Mouse (Mus musculus): ENCODE data around the gene Cd99l2.

Gene Cd99l2

DNA sequence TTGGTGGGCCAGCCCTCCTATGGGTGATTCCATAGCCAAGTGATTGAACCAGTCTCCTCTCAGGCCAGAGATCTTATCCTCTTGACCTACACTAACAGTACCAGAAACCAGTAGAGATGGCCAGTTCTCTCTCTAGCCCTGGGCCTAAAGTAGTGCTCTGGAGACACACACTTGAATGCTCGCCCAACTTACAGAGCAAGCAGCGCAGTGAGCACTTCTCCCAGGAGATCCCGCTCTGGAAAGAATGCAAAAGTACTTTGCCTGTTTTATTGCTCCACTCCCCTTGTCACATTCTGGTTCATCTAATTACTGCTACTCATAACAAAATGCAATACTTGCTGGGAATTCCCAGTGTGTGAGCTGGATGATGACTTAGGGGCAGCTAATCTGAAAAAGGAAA, 25.2 kb downstream of the Cd99l2 start:
- CTCF ChIA-PET, result no interaction called here

DNA sequence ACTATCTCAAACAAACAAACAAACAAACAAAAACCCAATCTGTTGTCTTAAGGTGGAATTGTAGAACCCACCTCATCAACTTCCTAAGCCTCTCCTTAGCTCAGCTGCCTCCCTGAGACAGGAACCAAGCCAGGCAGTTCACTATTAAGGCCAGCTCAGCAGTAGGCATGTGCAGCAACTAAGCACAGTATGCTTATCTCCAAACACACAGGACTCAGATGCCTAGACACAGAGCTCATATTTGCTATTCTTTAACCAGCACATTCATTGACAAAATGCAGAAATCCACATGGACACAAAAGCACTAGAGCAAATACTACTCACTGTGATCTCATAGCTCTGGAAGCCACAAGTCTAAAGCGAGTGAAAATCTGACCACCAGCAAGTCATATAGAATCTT, 27.2 kb downstream of the Cd99l2 start:
- CTCF ChIA-PET, result no interaction called here

DNA sequence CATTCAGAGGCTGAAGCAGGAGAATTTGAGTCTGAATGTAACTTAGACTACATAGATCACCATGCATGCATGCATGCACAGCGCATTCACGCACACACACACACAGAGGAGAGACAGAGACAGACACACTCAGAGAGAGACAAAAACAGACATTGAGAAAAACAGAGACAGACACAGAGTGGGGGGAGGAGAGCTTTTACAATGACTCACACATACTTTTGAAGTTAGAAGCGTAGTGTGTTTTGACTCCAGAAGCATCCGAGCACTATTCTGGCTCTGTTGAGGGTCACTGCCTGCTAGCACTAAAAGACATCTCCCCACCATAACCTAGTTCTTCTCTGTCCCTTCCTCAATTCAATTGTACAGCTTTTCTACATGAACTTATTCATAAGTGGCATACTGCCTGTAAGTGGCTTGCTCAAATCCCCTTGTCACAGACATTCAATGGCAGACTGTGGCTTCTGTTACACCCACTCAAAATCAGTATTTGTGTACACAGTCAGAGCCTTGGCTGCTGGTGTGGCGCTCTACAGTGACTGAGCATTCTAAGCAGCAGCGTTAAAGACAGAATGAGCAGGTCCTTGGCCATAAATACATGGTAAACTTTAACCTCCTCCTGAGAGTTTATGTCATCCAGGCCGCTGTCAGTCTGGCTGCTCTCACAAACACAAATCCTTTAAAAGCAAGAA, 28.4 kb downstream of the Cd99l2 start:
- CTCF ChIA-PET, result no interaction called here

DNA sequence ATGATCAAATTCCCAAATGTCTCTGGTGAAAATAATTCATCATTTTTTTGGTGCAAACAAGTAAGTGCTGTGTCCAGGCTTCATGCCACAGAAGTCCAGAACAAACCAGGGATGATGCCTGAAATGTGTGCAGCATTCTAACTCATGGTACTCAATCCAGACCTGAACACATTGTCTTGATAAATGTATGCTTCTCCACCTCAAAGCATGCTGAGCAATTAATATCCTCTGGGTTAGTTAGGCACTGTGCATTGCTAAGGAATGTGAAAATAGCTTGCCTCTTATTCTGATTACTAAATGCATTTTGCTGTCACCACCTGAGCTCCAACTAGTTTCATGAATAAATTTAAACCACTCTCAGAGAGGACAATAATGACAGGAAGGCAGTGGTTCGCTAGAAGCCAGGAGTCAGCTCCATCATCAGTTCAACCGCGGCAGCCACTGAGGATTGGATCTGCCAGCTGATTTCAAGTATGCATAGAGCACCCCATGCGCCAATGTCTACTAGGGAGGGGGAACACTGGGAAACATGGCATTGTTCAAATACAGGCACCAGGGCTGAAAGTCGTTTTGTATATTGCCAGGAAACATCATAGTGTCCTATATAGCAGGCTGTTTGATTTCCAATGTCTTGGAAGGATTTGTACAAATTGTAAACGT, 36.4 kb downstream of the Cd99l2 start:
- CTCF ChIA-PET, result no interaction called here

DNA sequence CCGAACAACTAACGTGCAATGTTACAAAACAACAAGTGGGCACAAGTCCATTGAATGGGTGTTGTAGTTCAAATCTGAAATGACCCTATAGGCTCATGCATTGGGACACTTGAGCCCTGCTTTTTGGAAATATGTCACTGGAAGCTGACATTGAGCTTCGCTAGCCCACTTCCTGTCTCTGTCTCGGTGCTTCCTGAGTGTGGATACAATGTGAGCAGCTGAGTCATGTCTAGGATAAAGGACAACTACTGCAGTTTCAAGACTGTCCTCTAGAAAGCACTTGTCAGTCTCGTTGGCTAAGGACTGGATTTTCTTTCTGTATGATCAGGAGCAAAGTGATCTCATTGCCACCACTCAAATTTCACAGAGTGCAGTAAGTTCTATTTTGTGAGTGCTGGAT, 49.7 kb downstream of the Cd99l2 start:
- CTCF ChIA-PET, result no interaction called here

DNA sequence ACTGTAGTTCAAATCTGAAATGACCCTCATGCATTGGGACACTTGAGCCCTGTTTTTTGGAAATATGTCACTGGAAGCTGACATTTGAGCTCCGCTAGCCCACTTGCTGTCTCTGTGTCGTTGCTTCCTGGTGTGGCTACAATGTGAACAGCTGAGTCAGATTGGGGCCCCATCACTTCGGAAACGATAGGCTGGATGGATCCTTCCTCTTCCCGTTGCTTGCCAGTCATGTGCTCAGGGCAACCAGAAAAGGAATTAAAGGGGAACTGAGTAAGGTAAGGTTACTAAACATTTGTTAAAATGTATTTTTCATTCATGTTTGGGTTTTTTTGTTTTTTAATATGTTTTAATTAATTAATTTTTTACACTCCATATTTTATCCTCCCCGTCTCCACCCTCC, 53.2 kb downstream of the Cd99l2 start:
- CTCF ChIA-PET, result no interaction called here

DNA sequence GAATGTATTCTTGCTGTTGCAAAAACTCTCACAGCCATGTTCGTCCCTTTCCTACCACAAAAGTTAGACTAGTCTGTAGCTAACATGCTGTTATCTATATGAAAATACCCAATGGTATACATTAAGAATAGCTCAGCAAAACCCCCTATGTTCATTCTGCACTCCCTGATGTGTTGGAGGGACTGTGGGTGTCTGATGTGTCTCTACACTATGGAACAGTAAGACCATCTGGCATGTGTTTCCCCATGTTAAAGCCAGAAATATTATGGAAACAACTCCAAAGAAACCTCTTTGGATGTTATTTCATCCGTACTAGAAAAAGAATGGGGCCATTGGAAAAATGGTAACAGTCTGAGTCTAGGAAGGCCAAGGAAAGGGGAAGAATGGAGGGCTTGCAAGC, 57.1 kb downstream of the Cd99l2 start:
- CTCF ChIA-PET, result no interaction called here

DNA sequence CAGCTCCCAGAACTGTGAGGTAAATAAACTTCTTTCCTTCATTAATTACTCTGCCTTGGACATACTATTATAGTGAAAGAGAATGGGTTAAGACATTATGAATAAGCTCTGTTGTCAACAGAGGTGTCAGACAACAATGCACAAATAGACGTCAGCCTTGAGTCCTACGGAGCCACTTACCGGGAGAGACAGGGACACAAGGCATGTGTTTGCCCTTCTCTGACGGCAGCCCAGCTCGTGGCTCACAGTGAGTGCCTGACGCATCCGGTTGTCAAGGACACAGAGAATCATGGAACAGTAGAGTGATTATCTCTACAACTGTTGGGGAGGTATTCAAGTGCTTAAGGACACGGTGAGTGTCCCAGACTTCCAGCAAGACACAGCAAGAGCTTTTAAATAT, 57.8 kb downstream of the Cd99l2 start:
- CTCF ChIA-PET, result no interaction called here

DNA sequence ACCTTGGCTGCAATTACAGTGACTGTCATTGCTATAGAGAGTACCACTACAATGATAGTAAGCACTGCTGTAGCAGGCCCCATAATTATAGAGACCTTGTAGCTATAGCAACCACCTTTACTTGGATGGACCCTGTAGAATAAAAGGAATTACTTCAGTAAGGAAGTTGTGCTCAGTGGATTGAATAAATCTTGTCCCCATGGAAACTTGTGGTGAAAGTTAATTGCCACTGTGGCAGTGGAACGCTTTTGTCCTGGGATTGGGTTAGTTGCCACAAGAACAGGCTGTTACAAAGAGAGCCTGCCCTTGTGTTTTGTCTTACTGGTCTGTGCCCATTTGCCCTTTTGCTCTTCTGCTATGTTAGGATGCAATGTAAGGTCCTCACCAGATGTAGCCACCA, 58.2 kb downstream of the Cd99l2 start:
- CTCF ChIA-PET, result no interaction called here

DNA sequence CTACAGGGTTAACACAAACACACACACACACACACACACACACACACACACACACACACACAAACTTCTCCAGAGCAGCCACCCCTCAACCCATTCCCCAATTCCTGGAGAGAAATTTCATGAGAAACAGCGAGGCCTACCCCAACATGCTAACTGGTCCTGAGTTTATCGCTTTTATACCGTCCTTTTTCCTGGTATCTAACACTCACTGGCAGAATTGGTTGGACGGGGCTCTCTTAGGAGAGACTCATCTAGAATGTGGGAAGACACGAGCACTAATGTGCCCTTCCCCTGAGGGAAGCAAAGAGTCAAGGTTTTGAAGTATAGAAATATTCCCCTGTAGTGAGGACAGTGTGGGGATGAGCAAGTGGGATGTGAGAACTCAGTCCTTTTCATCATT, 61.7 kb downstream of the Cd99l2 start:
- CTCF ChIA-PET, result no interaction called here

DNA sequence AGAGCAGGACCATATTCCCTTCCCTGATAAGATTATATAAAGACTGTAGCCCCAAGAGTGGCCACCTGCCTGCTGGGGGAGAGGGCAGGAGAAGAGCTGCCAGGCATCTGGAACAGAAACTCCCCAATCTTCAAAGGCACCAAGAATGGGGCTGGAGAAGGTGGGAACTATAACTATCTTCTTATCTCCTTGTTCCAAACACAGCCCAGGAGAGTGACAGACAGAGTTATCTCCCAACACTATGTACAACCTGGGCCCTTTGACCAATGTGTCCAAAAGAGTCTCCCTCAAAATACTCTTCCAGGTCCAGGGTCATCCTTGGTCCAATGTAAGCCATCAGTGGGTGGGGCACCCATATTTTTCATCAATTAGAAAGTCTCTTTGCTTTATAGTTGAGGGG, 65.2 kb downstream of the Cd99l2 start:
- CTCF ChIA-PET, result no interaction called here

DNA sequence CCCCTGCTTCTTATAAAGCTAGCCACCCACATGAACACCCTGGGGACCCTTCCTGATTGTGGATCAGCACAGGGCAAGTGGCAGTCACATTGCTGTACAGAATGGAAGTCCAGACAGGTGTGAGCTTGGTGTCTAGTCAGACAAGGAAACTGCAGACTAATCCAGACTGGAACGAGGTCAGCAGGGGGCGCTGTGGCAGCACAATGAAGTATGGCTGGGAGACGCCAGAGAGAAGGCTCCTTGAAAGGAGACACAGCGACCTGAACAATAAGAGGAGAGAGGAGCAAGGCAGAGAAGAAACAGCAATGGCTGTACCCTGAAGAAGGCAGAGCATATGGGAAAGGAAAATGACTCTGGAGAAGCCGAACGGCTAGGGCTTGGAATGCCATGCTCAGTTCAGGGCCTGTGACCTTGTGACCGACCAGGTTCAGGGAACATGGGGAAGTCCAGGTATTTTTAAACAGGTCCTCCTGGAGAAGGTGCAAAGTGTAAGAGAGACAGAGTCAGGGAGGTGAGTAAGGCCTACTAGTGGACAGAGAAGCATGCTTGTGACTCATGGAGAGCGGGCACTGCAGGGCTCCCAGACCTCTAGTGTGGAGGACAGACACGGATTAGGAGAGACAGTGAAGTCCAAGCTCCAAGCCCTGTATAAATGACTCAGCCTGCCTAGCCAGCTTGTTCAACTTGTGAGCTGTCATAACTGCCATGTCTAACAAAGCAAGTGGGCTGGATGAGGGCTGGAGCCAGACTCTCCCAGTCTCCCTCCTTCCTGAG, 66.7 kb downstream of the Cd99l2 start:
- CTCF ChIA-PET, result interaction anchor here (0.6 kb wide), 1 partner anchor 202 kb away, joined by 3 read pairs; no protein-coding TSS in a partner anchor

DNA sequence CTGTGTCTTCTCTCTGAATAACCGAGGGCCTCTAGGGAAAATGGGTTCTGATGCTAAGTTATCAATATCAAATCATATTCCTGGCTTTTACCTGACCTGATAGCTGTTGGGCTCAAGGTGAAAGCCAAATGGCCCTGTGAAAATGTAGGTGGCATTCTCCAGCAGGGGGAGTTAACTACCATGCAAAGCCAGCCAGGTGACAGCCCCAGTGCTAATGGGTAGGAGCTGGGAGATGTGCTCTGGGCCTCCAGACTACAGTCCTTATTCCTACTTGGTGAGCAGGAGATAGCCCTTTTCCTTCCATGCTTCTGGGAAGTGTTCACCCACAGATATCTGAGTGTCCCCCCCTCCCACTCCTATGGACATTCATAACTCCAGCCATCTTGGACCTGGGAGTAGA, 67.8 kb downstream of the Cd99l2 start:
- CTCF ChIA-PET, result interaction anchor here (0.6 kb wide), 1 partner anchor 203 kb away, joined by 3 read pairs; no protein-coding TSS in a partner anchor

DNA sequence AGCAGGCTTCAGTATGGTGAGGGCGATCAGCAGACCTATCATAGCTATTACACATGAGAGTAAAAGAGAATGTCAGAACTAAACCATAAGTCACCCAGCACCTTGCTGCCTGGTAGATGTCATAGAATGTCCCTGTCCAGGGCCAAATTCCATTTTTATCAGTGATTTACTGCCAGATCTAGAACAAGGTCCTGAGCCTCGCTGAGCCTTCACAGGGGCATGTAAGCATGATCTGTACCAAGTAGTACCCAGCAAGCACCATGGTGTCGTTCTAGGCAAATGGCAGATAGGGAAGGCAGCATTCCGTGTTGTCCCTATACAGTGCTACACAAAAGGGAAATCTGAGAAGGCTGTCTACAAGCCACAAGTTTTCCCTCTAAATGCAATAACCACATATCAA, 79.0 kb downstream of the Cd99l2 start:
- CTCF ChIA-PET, result no interaction called here

DNA sequence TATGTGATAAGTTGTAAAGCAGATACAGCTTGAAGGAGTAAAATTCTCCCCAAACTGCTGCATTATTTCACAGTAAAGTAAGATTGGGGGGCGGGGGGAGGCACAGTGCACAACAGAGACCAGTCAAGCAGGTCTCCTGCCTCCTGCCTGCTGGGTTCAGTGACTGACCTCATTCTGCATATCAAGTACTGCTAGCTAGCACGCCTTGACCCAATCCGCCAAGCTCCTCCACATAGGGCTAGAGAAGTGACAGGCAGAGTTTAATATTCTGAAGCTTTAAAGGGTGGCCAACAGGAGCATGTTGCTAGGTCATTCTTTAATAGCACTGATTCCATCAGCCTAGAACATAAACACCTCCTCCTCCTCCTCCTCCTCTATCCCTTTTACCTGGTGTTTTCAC, 79.9 kb downstream of the Cd99l2 start:
- CTCF ChIA-PET, result no interaction called here

DNA sequence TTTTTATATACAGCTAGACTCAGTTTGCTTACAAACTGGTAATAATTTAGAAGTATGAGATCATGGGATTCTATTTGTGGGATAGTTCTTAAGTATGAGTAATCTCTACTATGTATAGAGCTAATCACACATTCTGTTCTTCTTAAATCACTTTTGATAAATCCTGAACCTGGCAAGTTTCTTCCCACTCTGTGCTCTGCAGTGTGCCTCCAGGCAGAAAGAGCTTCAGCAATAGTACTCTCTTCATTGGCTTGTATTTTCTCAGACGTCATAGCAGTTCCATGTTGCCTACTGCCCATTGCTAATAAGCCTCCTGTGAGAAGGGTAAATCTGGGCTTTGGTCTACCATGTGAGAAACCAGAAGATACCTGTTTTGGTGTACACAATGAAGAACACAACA, 84.3 kb downstream of the Cd99l2 start:
- CTCF ChIA-PET, result no interaction called here

DNA sequence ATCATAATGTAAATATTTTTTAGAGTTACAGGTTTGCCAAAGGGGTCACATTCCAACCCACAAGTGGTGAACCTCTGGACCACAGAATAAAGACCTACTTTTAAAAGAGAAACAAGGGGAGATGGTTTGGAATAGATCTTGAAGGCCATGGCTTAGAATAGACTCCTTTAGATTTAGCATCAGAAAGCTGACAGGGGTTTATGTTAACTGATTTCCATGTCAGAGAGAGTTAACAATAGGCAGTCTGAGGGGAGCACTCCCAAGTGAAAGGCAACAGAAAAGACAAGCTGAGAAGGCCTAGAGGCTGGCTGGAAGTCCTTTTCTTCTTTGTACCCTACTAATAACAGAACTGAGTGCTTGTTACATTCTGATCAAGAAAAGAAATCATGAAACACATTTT, 86.4 kb downstream of the Cd99l2 start:
- CTCF ChIA-PET, result no interaction called here

DNA sequence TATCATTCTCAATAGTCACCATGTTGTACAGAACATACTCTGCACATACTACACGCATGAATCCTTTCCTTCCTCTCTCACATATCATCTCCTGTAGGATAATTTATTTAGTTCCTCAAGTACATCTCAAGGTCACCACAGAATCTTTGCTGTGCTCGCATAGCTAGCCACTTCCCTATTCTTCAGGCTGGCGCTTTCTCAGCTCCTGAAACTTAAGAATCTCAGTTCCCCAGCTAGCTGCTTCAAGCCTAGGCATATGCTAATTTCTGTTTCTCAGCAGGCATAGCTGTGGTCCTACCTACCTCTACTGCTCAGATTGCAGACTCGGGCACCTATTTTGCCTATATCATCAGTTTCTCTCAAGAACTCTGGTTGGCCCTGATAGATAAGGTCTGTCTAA, 96.3 kb downstream of the Cd99l2 start:
- CTCF ChIA-PET, result no interaction called here

DNA sequence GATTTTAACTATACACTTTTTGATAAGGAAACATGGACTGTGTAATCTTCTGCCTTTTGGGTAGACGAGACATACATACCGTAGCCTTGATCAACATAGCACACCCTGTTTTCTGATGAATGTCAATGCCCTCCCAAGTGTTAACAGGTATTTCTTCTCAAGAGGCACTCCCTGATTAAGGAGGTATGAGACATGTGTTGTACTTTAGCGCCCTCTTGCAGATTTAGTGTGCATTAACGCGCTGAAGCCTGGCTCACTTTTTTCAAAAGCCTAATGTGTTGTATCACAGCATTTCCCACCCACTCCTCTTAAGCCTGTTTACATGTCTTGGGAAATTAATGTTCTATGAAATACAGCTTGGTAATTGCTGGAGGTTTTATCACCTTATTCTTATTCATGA, 111.1 kb downstream of the Cd99l2 start:
- CTCF ChIA-PET, result no interaction called here

DNA sequence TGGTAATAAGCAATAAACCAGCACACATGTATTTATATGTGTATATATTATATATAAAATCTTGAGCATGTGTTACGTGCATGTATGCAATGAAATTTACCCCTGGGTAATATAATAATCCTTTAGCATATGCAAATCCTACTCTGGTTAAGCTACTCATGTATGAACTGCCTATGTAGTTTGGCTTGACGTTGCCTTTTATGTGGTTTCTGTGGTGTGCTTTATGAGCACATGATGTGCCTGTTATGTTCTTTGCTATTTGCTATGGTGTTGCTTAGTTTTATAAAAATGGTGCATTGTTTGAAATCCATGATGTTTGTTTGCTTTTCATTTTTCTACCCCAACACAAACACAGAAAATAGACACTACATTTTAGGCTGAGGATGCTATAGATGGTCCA, 114.2 kb downstream of the Cd99l2 start:
- CTCF ChIA-PET, result no interaction called here

DNA sequence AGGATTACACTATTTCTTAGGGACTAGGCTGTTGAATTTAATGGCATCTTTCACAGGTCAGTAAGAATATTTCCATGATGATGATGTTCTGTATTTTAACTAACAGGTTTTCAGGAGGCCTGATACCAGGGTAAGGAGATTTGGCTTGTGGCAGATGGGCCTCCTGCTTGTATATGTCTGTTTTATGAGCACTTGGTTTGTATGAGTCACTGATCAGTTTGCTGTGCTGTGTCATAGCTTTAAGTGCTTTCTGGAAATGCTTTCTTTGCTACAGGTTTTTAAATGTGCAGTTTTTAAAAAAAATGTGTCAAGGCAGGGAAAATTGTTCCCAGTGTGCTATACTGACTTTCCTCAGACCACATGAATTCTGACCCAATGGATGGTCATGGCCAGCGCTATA, 115.9 kb downstream of the Cd99l2 start:
- CTCF ChIA-PET, result no interaction called here

All from spleen, embryonic (tissue).